Mouse (Mus musculus) embryonic fibroblast, embryonic 13.5 days (primary cell): ENCODE measurements around the gene Abcc8.

ENCODE experiments used
- CTCF ChIP-seq: IDR thresholded peaks from 2 replicates; pipeline ENCODE4 v1.5.1; 2011; ENCODE audit warnings: mild to moderate bottlenecking, control low read depth, low read length, moderate library complexity, borderline replicate concordance; ENCODE audit not compliant: insufficient read depth
- POLR2A ChIP-seq: IDR thresholded peaks from 2 replicates; pipeline ENCODE4 v1.6.1; 2011; ENCODE audit warnings: low read depth, mild to moderate bottlenecking, control low read depth, low read length, moderate library complexity

DNA sequence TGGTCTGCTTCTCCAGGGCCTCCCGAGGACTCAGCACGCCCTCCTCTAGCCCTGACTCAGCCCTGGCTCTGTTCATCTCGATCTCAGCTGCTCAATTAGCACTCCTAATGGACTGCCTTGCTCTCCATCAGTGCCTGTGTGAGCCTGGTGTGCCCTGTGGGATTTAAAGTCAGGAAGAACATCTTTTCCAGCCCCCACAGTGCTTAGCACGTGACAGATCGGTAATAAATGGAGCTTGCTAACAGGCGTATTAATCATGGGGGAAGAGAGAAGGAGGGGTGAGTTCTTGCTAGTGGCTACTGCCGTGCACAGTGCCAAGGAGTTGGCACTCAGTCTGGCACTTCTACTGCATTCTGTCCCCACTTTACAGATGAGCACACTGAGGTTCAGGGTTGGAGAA is 51.6 kb downstream of the Abcc8 start:
- TF ChIP-seq POLR2A (no peak), CTCF (no peak)
